Mouse (Mus musculus): ENCODE data around the gene Rbfox1.

GRCm38 (mm10) chr16:6882683-6883430, 997.7 kb downstream of the Rbfox1 start:
- no peak for TF ChIP-seq CTCF (IDR thresholded peaks at IDR 0.05; ENCODE audit: low read depth)
- TF ChIP-seq EP300 (optimal IDR thresholded peaks at IDR 0.05): no peak
